Mouse (Mus musculus) megakaryocyte-erythroid progenitor cell, adult 5-6 weeks (primary cell): ENCODE results near the gene Dazap1. TPM values are rescaled to one million over a fixed set of nuclear protein-coding genes. Genes with fewer than 3 reads are reported as not detected.

Experiments used
- total RNA-seq, 2 experiments: library from RNA; stranded (forward) in 1 of 2; stranded (reverse) in 1 of 2; fragments of 200-1000, 215-1000 nt in 1 of 2; fragments of >200 nt in 1 of 2; fragmentation: Nextera tagmentation in 1 of 2; gene quantifications; 2 replicates each; pipeline ENCODE4 v1.2.3; 2014 to 2017

Gene Dazap1
- total RNA-seq, 2 experiments from 2014 or later: 163 to 335 TPM

Other genes with a start within 250 kb of the Dazap1 start
- 76.2 and 103 TPM in 2 replicates for gene Arhgap45, start 244.8 kb upstream of the Dazap1 start, total RNA-seq (2014; fragmentation: Nextera tagmentation)
- 52.8 and 64.4 TPM in 2 replicates for gene Arhgap45, start 244.8 kb upstream of the Dazap1 start, total RNA-seq (2017)
- gene Polr2e, start 221.7 kb upstream of the Dazap1 start, total RNA-seq (2014; fragmentation: Nextera tagmentation): 145 and 157 TPM in 2 replicates
- gene Polr2e, start 221.7 kb upstream of the Dazap1 start, total RNA-seq (2017): 142 and 150 TPM in 2 replicates
- gene Gpx4, start 214.3 kb upstream of the Dazap1 start, total RNA-seq (2014; fragmentation: Nextera tagmentation): 566 and 603 TPM in 2 replicates
- gene Gpx4, start 214.3 kb upstream of the Dazap1 start, total RNA-seq (2017): 483 and 498 TPM in 2 replicates
- 34.4 and 39.7 TPM in 2 replicates for gene Sbno2, start 155.9 kb upstream of the Dazap1 start, total RNA-seq (2014; fragmentation: Nextera tagmentation)
- gene Sbno2, start 155.9 kb upstream of the Dazap1 start, total RNA-seq (2017): 12.1 and 12.9 TPM in 2 replicates
- 152 and 213 TPM in 2 replicates for gene Stk11, start 145.7 kb upstream of the Dazap1 start, total RNA-seq (2014; fragmentation: Nextera tagmentation)
- 116 and 174 TPM in 2 replicates for gene Stk11, start 145.7 kb upstream of the Dazap1 start, total RNA-seq (2017)
- gene Atp5d, start 122.9 kb upstream of the Dazap1 start, total RNA-seq (2014; fragmentation: Nextera tagmentation): 282 and 325 TPM in 2 replicates
- gene Atp5d, start 122.9 kb upstream of the Dazap1 start, total RNA-seq (2017): 29.3 and 49.3 TPM in 2 replicates
- gene Cbarp, start 120.7 kb upstream of the Dazap1 start, total RNA-seq (2014; fragmentation: Nextera tagmentation): 5.2 and 10.5 TPM in 2 replicates
- 3.7 TPM in 1 of 2 replicates, not detected in the other for gene Cbarp, start 120.7 kb upstream of the Dazap1 start, total RNA-seq (2017)
- 30.9 and 34.0 TPM in 2 replicates for gene Midn, start 113.2 kb upstream of the Dazap1 start, total RNA-seq (2014; fragmentation: Nextera tagmentation)
- gene Midn, start 113.2 kb upstream of the Dazap1 start, total RNA-seq (2017): 9.4 and 10.5 TPM in 2 replicates
- gene Cirbp, start 95.5 kb upstream of the Dazap1 start, total RNA-seq (2014; fragmentation: Nextera tagmentation): 31.5 and 44.0 TPM in 2 replicates
- 30.8 and 73.1 TPM in 2 replicates for gene Cirbp, start 95.5 kb upstream of the Dazap1 start, total RNA-seq (2017)
- gene 1600002K03Rik, start 88.5 kb upstream of the Dazap1 start, total RNA-seq (2014; fragmentation: Nextera tagmentation): 14.2 and 22.9 TPM in 2 replicates
- gene 1600002K03Rik, start 88.5 kb upstream of the Dazap1 start, total RNA-seq (2017): 25.4 and 27.8 TPM in 2 replicates
- gene Efna2, start 82.0 kb upstream of the Dazap1 start, total RNA-seq (2014; fragmentation: Nextera tagmentation): 0.40 TPM in 1 of 2 replicates, not detected in the other
- 0.80 TPM in 1 of 2 replicates, not detected in the other for gene Efna2, start 82.0 kb upstream of the Dazap1 start, total RNA-seq (2017)
- 60.8 and 124 TPM in 2 replicates for gene Mum1, start 35.1 kb upstream of the Dazap1 start, total RNA-seq (2014; fragmentation: Nextera tagmentation)
- 44.2 and 49.0 TPM in 2 replicates for gene Mum1, start 35.1 kb upstream of the Dazap1 start, total RNA-seq (2017)
- 196 and 302 TPM in 2 replicates for gene Ndufs7, start 12.4 kb upstream of the Dazap1 start, total RNA-seq (2014; fragmentation: Nextera tagmentation)
- gene Ndufs7, start 12.4 kb upstream of the Dazap1 start, total RNA-seq (2017): 103 and 168 TPM in 2 replicates
- gene Gamt, start 474 bp upstream of the Dazap1 start, total RNA-seq (2014; fragmentation: Nextera tagmentation): 1.2 and 1.7 TPM in 2 replicates
- gene Gamt, start 474 bp upstream of the Dazap1 start, total RNA-seq (2017): 2.1 and 3.0 TPM in 2 replicates
- gene Rps15, start 31.0 kb downstream of the Dazap1 start, total RNA-seq (2014; fragmentation: Nextera tagmentation): 4,307 and 4,493 TPM in 2 replicates
- gene Rps15, start 31.0 kb downstream of the Dazap1 start, total RNA-seq (2017): 2,815 and 2,969 TPM in 2 replicates
- 0.07 TPM in 1 of 2 replicates, not detected in the other for gene Apc2, start 34.5 kb downstream of the Dazap1 start, total RNA-seq (2014; fragmentation: Nextera tagmentation)
- gene Apc2, start 34.5 kb downstream of the Dazap1 start, total RNA-seq (2017): not detected in 2 replicates
- 34.1 and 50.4 TPM in 2 replicates for gene 2310011J03Rik, start 59.1 kb downstream of the Dazap1 start, total RNA-seq (2014; fragmentation: Nextera tagmentation)
- 16.6 and 21.3 TPM in 2 replicates for gene 2310011J03Rik, start 59.1 kb downstream of the Dazap1 start, total RNA-seq (2017)
- 16.1 and 23.0 TPM in 2 replicates for gene Pcsk4, start 68.0 kb downstream of the Dazap1 start, total RNA-seq (2014; fragmentation: Nextera tagmentation)
- 1.6 and 2.6 TPM in 2 replicates for gene Pcsk4, start 68.0 kb downstream of the Dazap1 start, total RNA-seq (2017)
- gene Reep6, start 68.5 kb downstream of the Dazap1 start, total RNA-seq (2014; fragmentation: Nextera tagmentation): 23.1 and 23.7 TPM in 2 replicates
- gene Reep6, start 68.5 kb downstream of the Dazap1 start, total RNA-seq (2017): 2.7 and 6.8 TPM in 2 replicates
- 1.5 and 3.3 TPM in 2 replicates for gene Adamtsl5, start 86.9 kb downstream of the Dazap1 start, total RNA-seq (2014; fragmentation: Nextera tagmentation)
- gene Adamtsl5, start 86.9 kb downstream of the Dazap1 start, total RNA-seq (2017): 0.30 and 2.3 TPM in 2 replicates
- gene Plk5, start 95.0 kb downstream of the Dazap1 start, total RNA-seq (2014; fragmentation: Nextera tagmentation): 0.79 TPM in 1 of 2 replicates, not detected in the other
- gene Plk5, start 95.0 kb downstream of the Dazap1 start, total RNA-seq (2017): not detected in 2 replicates
- gene Mex3d, start 126.2 kb downstream of the Dazap1 start, total RNA-seq (2014; fragmentation: Nextera tagmentation): 8.0 and 9.1 TPM in 2 replicates
- 13.0 and 14.7 TPM in 2 replicates for gene Mex3d, start 126.2 kb downstream of the Dazap1 start, total RNA-seq (2017)
- gene Mbd3, start 138.1 kb downstream of the Dazap1 start, total RNA-seq (2014; fragmentation: Nextera tagmentation): 105 and 113 TPM in 2 replicates
- 80.0 and 93.8 TPM in 2 replicates for gene Mbd3, start 138.1 kb downstream of the Dazap1 start, total RNA-seq (2017)
- 485 and 702 TPM in 2 replicates for gene Uqcr11, start 145.3 kb downstream of the Dazap1 start, total RNA-seq (2014; fragmentation: Nextera tagmentation)
- gene Uqcr11, start 145.3 kb downstream of the Dazap1 start, total RNA-seq (2017): 241 and 254 TPM in 2 replicates
- 154 and 175 TPM in 2 replicates for gene Tcf3, start 172.2 kb downstream of the Dazap1 start, total RNA-seq (2014; fragmentation: Nextera tagmentation)
- gene Tcf3, start 172.2 kb downstream of the Dazap1 start, total RNA-seq (2017): 57.9 and 99.8 TPM in 2 replicates
- gene Onecut3, start 233.3 kb downstream of the Dazap1 start, total RNA-seq (2014; fragmentation: Nextera tagmentation): not detected in 2 replicates
- not detected in 2 replicates for gene Onecut3, start 233.3 kb downstream of the Dazap1 start, total RNA-seq (2017)